Mouse (Mus musculus): ENCODE data around the gene Ifnz.
"Not testable (repeated sequence)": the region's sequence is repeated elsewhere in the genome, so short reads cannot be mapped to it uniquely, and the experiment has no call there.

DNA sequence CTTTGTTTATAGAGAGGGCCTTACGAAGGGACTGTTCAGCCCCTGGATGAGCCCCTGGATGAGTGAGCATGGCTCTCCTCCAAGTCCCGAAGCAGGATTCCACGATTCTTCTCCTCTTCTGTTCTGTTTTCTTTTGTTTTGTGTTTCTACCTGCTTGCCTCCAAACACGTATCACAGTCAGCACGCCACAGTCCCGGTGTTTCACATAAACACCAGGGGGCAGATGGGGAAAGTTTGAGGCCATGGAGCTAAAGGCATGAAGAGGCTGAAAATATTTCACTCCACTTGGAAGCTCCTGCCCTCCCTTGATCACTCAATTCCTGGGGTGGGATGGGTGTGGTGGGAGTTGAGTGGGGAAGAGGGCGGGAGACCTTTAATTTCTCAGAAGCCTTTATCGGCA, 20.2 kb upstream of the Ifnz start:
- not testable (repeated sequence) for TF ChIP-seq POLR2A (IDR thresholded peaks at IDR 0.05; ENCODE audit: borderline replicate concordance, extremely low read depth, insufficient read depth, insufficient read length, poor library complexity, severe bottlenecking); CTCF (IDR thresholded peaks at IDR 0.05; ENCODE audit: borderline replicate concordance, extremely low read depth, insufficient read depth, insufficient read length)
